Mouse (Mus musculus) lung, postnatal 0 days (tissue): ENCODE data around the gene Iqsec1.

Experiments
- CTCF ChIP-seq: IDR thresholded peaks from 2 replicates; pipeline ENCODE4 v1.5.1; 2016; ENCODE audit warnings: antibody characterized with exemption, mild to moderate bottlenecking
- EP300 ChIP-seq: IDR thresholded peaks from 2 replicates; pipeline ENCODE4 v1.6.1; 2016; ENCODE audit warnings: antibody characterized with exemption, mild to moderate bottlenecking, control low read depth

- TF ChIP-seq CTCF (peak; percentile 93), EP300 (no peak)
Measured at GRCm38 (mm10) chr6:90606538-90606937, 381.9 kb downstream of the Iqsec1 start.
